Mouse (Mus musculus) MEL (cell line): ENCODE results near the gene Psmb7. TPM values are rescaled to one million over a fixed set of nuclear protein-coding genes. Genes with fewer than 3 reads are reported as not detected.

Source experiments
- DNase-seq: peaks from one replicate; pipeline ENCODE4 v3.0.0; 2011; ENCODE audit warnings: low read depth, low spot score
- H3K27ac ChIP-seq: 2 replicates; pipeline ENCODE4 v1.5.1; 2012; ENCODE audit warnings: low read depth, mild to moderate bottlenecking, control low read depth, low read length, moderate library complexity; ENCODE audit not compliant: control insufficient read depth
- H3K27me3 ChIP-seq, 2 experiments: fragments of 150-350 bp in 1 of 2; sonication (generic) in 1 of 2; 2 replicates each; pipeline ENCODE4 v1.6.1; 2012; ENCODE audit warnings: low read length in 2 of 2, mild to moderate bottlenecking in 2 of 2, improper control_type of control experiment in 1 of 2, moderate library complexity in 1 of 2; ENCODE audit not compliant: insufficient read depth in 2 of 2, control insufficient read depth in 1 of 2
- H3K36me3 ChIP-seq, 2 experiments: 2 replicates each; pipeline ENCODE4 v1.6.1; 2012 to 2014; ENCODE audit warnings: low read length in 2 of 2, improper control_type of control experiment in 1 of 2, inconsistent platforms in 1 of 2, mild to moderate bottlenecking in 1 of 2; ENCODE audit not compliant: insufficient read depth in 2 of 2, control insufficient read depth in 1 of 2
- H3K4me1 ChIP-seq, 2 experiments: fragments of 150-350 bp in 1 of 2; sonication (generic) in 1 of 2; 2 replicates each; pipeline ENCODE4 v1.6.1; 2012; ENCODE audit warnings: low read length in 2 of 2, improper control_type of control experiment in 1 of 2, mild to moderate bottlenecking in 1 of 2; ENCODE audit not compliant: insufficient read depth in 2 of 2, control insufficient read depth in 1 of 2
- H3K4me3 ChIP-seq, 2 experiments: fragments of 150-350 bp in 1 of 2; sonication (generic) in 1 of 2; 2 replicates each; pipeline ENCODE4 v1.5.1; 2012; ENCODE audit warnings: low read depth in 2 of 2, low read length in 2 of 2, mild to moderate bottlenecking in 2 of 2, moderate library complexity in 2 of 2, control low read depth in 1 of 2, improper control_type of control experiment in 1 of 2; ENCODE audit not compliant: control insufficient read depth in 1 of 2, insufficient read depth in 1 of 2
- H3K79me2 ChIP-seq: 2 replicates; pipeline ENCODE4 v1.6.1; 2012; ENCODE audit warnings: mild to moderate bottlenecking, low read length, moderate library complexity; ENCODE audit not compliant: control insufficient read depth, poor library complexity, insufficient read depth
- H3K9ac ChIP-seq: 2 replicates; pipeline ENCODE4 v1.6.1; 2012; ENCODE audit warnings: low read depth, mild to moderate bottlenecking, control low read depth, low read length, moderate library complexity; ENCODE audit not compliant: control insufficient read depth, poor library complexity, severe bottlenecking
- H3K9me3 ChIP-seq: fragments of 150-350 bp; sonication (generic); replicated peaks from 2 replicates; pipeline ENCODE4 v1.6.1; 2012; ENCODE audit warnings: mild to moderate bottlenecking, low read length, improper control_type of control experiment, moderate library complexity; ENCODE audit not compliant: insufficient read depth
- CHD2 ChIP-seq: IDR thresholded peaks from 2 replicates; pipeline ENCODE4 v1.6.1; 2011; ENCODE audit warnings: low read length, improper control_type of control experiment
- ETS1 ChIP-seq: IDR thresholded peaks from 2 replicates; pipeline ENCODE4 v1.6.1; 2012; ENCODE audit warnings: low read depth, mild to moderate bottlenecking, inconsistent platforms, low read length, improper control_type of control experiment, moderate library complexity
- GABPA ChIP-seq: IDR thresholded peaks from 2 replicates; pipeline ENCODE4 v1.6.1; 2012; ENCODE audit warnings: low read depth, mild to moderate bottlenecking, inconsistent platforms, low read length, improper control_type of control experiment, moderate library complexity
- GATA1 ChIP-seq: IDR thresholded peaks from 2 replicates; pipeline ENCODE4 v1.6.1; 2011; ENCODE audit warnings: low read depth, low read length, improper control_type of control experiment
- HCFC1 ChIP-seq: IDR thresholded peaks from 2 replicates; pipeline ENCODE4 v1.6.1; 2012; ENCODE audit warnings: low read depth, mild to moderate bottlenecking, inconsistent platforms, low read length, improper control_type of control experiment, moderate library complexity
- JUND ChIP-seq: IDR thresholded peaks from 2 replicates; pipeline ENCODE4 v1.6.1; 2011; ENCODE audit warnings: low read depth, mild to moderate bottlenecking, improper control_type of control experiment, low read length
- KAT2A ChIP-seq: conservative IDR thresholded peaks from 2 replicates; pipeline ENCODE4 v1.6.1; 2012; ENCODE audit warnings: low read depth, low read length, improper control_type of control experiment, inconsistent platforms
- MAX ChIP-seq: IDR thresholded peaks from 2 replicates; pipeline ENCODE4 v1.6.1; 2011; ENCODE audit warnings: low read length, improper control_type of control experiment
- MEF2A ChIP-seq: IDR thresholded peaks from 2 replicates; pipeline ENCODE4 v1.6.1; 2014; ENCODE audit warnings: low read depth, mild to moderate bottlenecking, inconsistent platforms, low read length, improper control_type of control experiment; ENCODE audit not compliant: poor library complexity, insufficient replicate concordance, severe bottlenecking; ENCODE audit errors: extremely low read depth
- MYB ChIP-seq: IDR thresholded peaks from 2 replicates; pipeline ENCODE4 v1.6.1; 2011; ENCODE audit warnings: mild to moderate bottlenecking, low read depth, low read length, improper control_type of control experiment
- NELFE ChIP-seq: IDR thresholded peaks from 2 replicates; pipeline ENCODE4 v1.6.1; 2011; ENCODE audit warnings: low read depth, low read length, improper control_type of control experiment
- POLR2A ChIP-seq, 2 experiments: IDR thresholded peaks; 2 replicates each; pipeline ENCODE4 v1.6.1; 2011 to 2012; ENCODE audit warnings: low read length in 2 of 2, mild to moderate bottlenecking in 2 of 2, control low read depth in 1 of 2, improper control_type of control experiment in 1 of 2, low read depth in 1 of 2, moderate library complexity in 1 of 2; ENCODE audit not compliant: control insufficient read depth in 1 of 2, insufficient read depth in 1 of 2, poor library complexity in 1 of 2
- POLR2AphosphoS2 ChIP-seq: IDR thresholded peaks from 2 replicates; pipeline ENCODE4 v1.6.1; 2011; ENCODE audit warnings: low read length, improper control_type of control experiment
- POLR2AphosphoS5 ChIP-seq: IDR thresholded peaks from 2 replicates; pipeline ENCODE4 v1.6.1; 2012; ENCODE audit warnings: low read depth, borderline replicate concordance, mild to moderate bottlenecking, inconsistent platforms, low read length, moderate library complexity, mixed read lengths
- RAD21 ChIP-seq: IDR thresholded peaks from 2 replicates; pipeline ENCODE4 v1.6.1; 2011; ENCODE audit warnings: mild to moderate bottlenecking, low read depth, low read length, improper control_type of control experiment
- RCOR1 ChIP-seq: IDR thresholded peaks from 2 replicates; pipeline ENCODE4 v1.6.1; 2012; ENCODE audit warnings: low read depth, mild to moderate bottlenecking, inconsistent platforms, low read length, improper control_type of control experiment
- SIN3A ChIP-seq: IDR thresholded peaks from 2 replicates; pipeline ENCODE4 v1.6.1; 2012; ENCODE audit warnings: low read length, improper control_type of control experiment, inconsistent platforms
- TBP ChIP-seq: IDR thresholded peaks from 2 replicates; pipeline ENCODE4 v1.8.0; 2011; ENCODE audit warnings: low read depth, low read length, improper control_type of control experiment
- UBTF ChIP-seq: IDR thresholded peaks from 2 replicates; pipeline ENCODE4 v1.6.1; 2012; ENCODE audit warnings: low read depth, mild to moderate bottlenecking, inconsistent platforms, low read length, improper control_type of control experiment, moderate library complexity, borderline replicate concordance; ENCODE audit not compliant: insufficient read depth
- USF1 ChIP-seq: IDR thresholded peaks from 2 replicates; pipeline ENCODE4 v1.6.1; 2014; ENCODE audit warnings: low read depth, mild to moderate bottlenecking, inconsistent platforms, low read length, improper control_type of control experiment, moderate library complexity
- USF2 ChIP-seq, 2 experiments: IDR thresholded peaks; 2 replicates each; pipeline ENCODE4 v1.6.1; 2011 to 2012; ENCODE audit warnings: improper control_type of control experiment in 2 of 2, low read length in 2 of 2, borderline replicate concordance in 1 of 2, inconsistent platforms in 1 of 2, low read depth in 1 of 2, mild to moderate bottlenecking in 1 of 2; ENCODE audit not compliant: insufficient read depth in 1 of 2
- ZKSCAN1 ChIP-seq: IDR thresholded peaks from 2 replicates; pipeline ENCODE4 v1.6.1; 2012; ENCODE audit warnings: low read depth, mild to moderate bottlenecking, inconsistent platforms, low read length, improper control_type of control experiment, moderate library complexity
- polyA plus RNA-seq, 2 experiments: library from polyadenylated mRNA; stranded (reverse) in 1 of 2; unstranded in 1 of 2; fragments of >175 nt in 1 of 2; fragments of >200 nt in 1 of 2; gene quantifications; 2 replicates each; pipeline versions ENCODE4 v1.2.1 to v1.2.4; 2012; ENCODE audit warnings: low replicate concordance in 2 of 2, low read depth in 1 of 2; ENCODE audit not compliant: insufficient read length in 2 of 2, insufficient read depth in 1 of 2, missing spikeins in 1 of 2
- total RNA-seq: library from RNA; depleted of rRNA; stranded (reverse); fragments of 300-350 nt; gene quantifications from 2 replicates; pipeline ENCODE4 v1.2.3, GENCODE M21; 2012

Psmb7 gene
- total and polyA plus RNA-seq, 3 experiments, result 337 to 367 TPM; not detected in 1

DNA sequence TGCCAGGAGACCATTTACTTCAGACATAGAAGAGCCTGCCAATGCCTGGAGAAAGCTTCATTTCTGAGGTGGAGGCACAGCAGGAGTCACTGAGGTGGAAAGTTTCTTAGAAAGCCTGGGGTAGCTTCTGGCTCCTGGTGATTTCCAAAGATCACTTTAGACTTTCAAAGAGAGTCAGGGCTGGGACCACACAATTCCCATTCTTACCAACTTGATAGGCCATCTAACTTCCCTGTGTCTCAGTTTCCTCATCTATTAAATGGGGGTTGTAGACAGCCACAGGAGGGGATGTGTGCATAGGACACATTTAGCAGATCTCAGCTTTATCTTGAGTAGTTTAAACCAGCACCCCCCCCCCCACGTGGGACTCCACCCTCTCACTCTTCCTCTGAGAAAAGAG is 101.5 kb downstream of the Psmb7 start:
- H3K36me3 ChIP-seq, result no peaks in the 10 kb centered on the region
- no peaks in the 10 kb centered on the region for H3K27me3 ChIP-seq
- no peak overlapping the region for H3K27ac ChIP-seq
- H3K9me3 ChIP-seq, result no peaks in the 10 kb centered on the region
- DNase-seq, result peak; percentile 11
- H3K4me1 ChIP-seq, result peaks cover 0 to 5% of the 10 kb centered on the region in 2 experiments; a peak in 1 of 4 replicates
- no peak overlapping the region for H3K4me3 ChIP-seq
- H3K9ac ChIP-seq, result no peak overlapping the region
- TF ChIP-seq TBP (no peak), GATA1 (no peak), MEF2A (no peak), USF1 (no peak), POLR2AphosphoS5 (no peak), UBTF (no peak), POLR2A (IDR thresholded peaks at IDR 0.05; ENCODE audit: control insufficient read depth in 1 of 2, insufficient read depth in 1 of 2, low read depth in 1 of 2, low read length in 2 of 2, poor library complexity in 1 of 2) (no peak), KAT2A (no peak), MYB (no peak), ZKSCAN1 (no peak)
- no peaks in the 10 kb centered on the region for H3K79me2 ChIP-seq

GRCm38 (mm10) chr2:38541570-38541969 is 102.3 kb downstream of the Psmb7 start:
- no peak for DNase-seq
- H3K27me3 ChIP-seq, result no peaks in the 10 kb centered on the region
- TF ChIP-seq ETS1, result no peak
- TF ChIP-seq NELFE, result no peak
- TF ChIP-seq USF2 (IDR thresholded peaks at IDR 0.05; ENCODE audit: borderline replicate concordance in 1 of 2, insufficient read depth in 1 of 2, low read depth in 1 of 2, low read length in 2 of 2), result no peak
- no peak for TF ChIP-seq GABPA
- no peak for TF ChIP-seq MAX
- no peak for TF ChIP-seq UBTF
- no peak for TF ChIP-seq RAD21
- TF ChIP-seq ZKSCAN1, result no peak
- TF ChIP-seq SIN3A, result no peak
- no peak for TF ChIP-seq HCFC1
- TF ChIP-seq RCOR1, result no peak
- no peak for TF ChIP-seq CHD2
- no peak for TF ChIP-seq JUND
- no peak for TF ChIP-seq POLR2AphosphoS2
- no peak for TF ChIP-seq TBP
- TF ChIP-seq, all 39 proteins: peak for 0
- Histone ChIP-seq H3K27ac (no peak overlapping the region), H3K9ac (no peak overlapping the region), H3K36me3 (peaks cover 0 to 2% of the 10 kb centered on the region in 2 experiments; a peak in 1 of 4 replicates), H3K9me3 (no peaks in the 10 kb centered on the region), H3K79me2 (no peaks in the 10 kb centered on the region), H3K4me1 (peaks cover 0 to 10% of the 10 kb centered on the region in 2 experiments; a peak in 2 of 4 replicates), H3K4me3 (no peak overlapping the region)
